Mouse (Mus musculus) heart, embryonic 15.5 days (tissue): ENCODE data around the gene Wdr95. TPM values are rescaled to one million over a fixed set of nuclear protein-coding genes. Genes with fewer than 3 reads are reported as not detected.

Source experiments
- ATAC-seq: fragments of 200-750 bp; cut with Nextera tagmentation; replicated peaks from 2 replicates; pipeline ENCODE4 v1.8.0; 2017; ENCODE audit warnings: low read depth, moderate TSS enrichment; ENCODE audit not compliant: insufficient number of reproducible peaks, insufficient read depth, low FRiP score
- H3K27ac ChIP-seq: fragments of 300-500 bp; sonication (generic); 2 replicates; pipeline ENCODE4 v1.5.1; 2015; ENCODE audit warnings: mild to moderate bottlenecking, inconsistent platforms
- H3K27me3 ChIP-seq: fragments of 300-500 bp; sonication (generic); 2 replicates; pipeline ENCODE4 v1.6.1; 2015; ENCODE audit warnings: inconsistent platforms
- H3K36me3 ChIP-seq: fragments of 300-500 bp; sonication (generic); 2 replicates; pipeline ENCODE4 v1.6.1; 2015; ENCODE audit warnings: mild to moderate bottlenecking, inconsistent platforms
- H3K4me1 ChIP-seq: fragments of 300-500 bp; sonication (generic); replicated peaks from 2 replicates; pipeline ENCODE4 v1.6.1; 2015; ENCODE audit warnings: inconsistent platforms
- H3K4me2 ChIP-seq: fragments of 300-500 bp; sonication (generic); 2 replicates; pipeline ENCODE4 v1.6.1; 2015; ENCODE audit warnings: inconsistent platforms, mild to moderate bottlenecking, moderate library complexity
- H3K4me3 ChIP-seq: fragments of 300-500 bp; sonication (generic); 2 replicates; pipeline ENCODE4 v1.5.1; 2015; ENCODE audit warnings: mild to moderate bottlenecking, inconsistent platforms
- H3K9ac ChIP-seq: fragments of 300-500 bp; sonication (generic); 2 replicates; pipeline ENCODE4 v1.6.1; 2015; ENCODE audit warnings: mild to moderate bottlenecking, inconsistent platforms
- H3K9me3 ChIP-seq: fragments of 300-500 bp; sonication (generic); replicated peaks from 2 replicates; pipeline ENCODE4 v1.6.1; 2016; ENCODE audit warnings: inconsistent platforms
- WGBS: fragments of 180-500 bp; shearing (Covaris S2); methylation state at CpG from one replicate; pipeline ENCODE4 v1.1.7; 2015; ENCODE audit warnings: mixed read lengths; 5-methylcytosine and 5-hydroxymethylcytosine counted together
- polyA plus RNA-seq: library from polyadenylated mRNA; unstranded; fragments of >200 nt; fragmentation: Nextera tagmentation; extraction: Ambion mirVana; gene quantifications from 2 replicates; pipeline ENCODE4 v1.2.1, GENCODE M21; 2015

Wdr95 gene
- polyA plus RNA-seq, 1 experiment from 2014 or later = not detected

DNA sequence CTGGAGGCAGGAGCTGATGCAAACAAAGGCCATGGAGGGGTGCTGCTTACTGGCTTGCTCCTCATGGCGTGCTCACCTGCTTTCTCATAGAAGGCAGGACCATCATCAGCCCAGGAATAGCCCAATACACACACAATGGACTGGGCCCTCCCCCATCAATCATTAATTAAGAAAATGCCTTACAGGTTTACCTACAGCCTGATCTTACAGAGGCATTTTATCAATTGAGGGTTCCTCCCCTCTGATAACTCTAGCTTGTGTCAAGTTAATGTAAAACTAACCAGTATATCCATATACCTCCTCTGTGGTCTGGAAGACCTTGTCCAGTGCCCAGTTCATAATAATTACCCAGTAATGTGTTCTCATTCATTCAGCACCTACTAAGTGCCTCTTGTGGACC is 56.8 kb downstream of the Wdr95 start:
- H3K4me1 ChIP-seq = peaks cover 14% of the 10 kb centered on the region
- 67% methylated on average over 1 of the region's 1 CpGs for WGBS
- no peaks in the 10 kb centered on the region for H3K27me3 ChIP-seq
- H3K4me3 ChIP-seq = no peak overlapping the region
- no peak for ATAC-seq
- no peak overlapping the region for H3K27ac ChIP-seq
- H3K9me3 ChIP-seq = no peaks in the 10 kb centered on the region
- H3K4me2 ChIP-seq = no peak overlapping the region
- no peaks in the 10 kb centered on the region for H3K36me3 ChIP-seq
- no peak overlapping the region for H3K9ac ChIP-seq

- no peak overlapping the region for H3K27ac ChIP-seq
- ATAC-seq = no peak
- 55% methylated on average over 10 of the region's 10 CpGs for WGBS
- H3K27me3 ChIP-seq = no peaks in the 10 kb centered on the region
- no peak overlapping the region for H3K4me3 ChIP-seq
- H3K36me3 ChIP-seq = no peaks in the 10 kb centered on the region
- no peaks in the 10 kb centered on the region for H3K9me3 ChIP-seq
- peaks cover 14% of the 10 kb centered on the region for H3K4me1 ChIP-seq
- H3K4me2 ChIP-seq = no peak overlapping the region
- no peak overlapping the region for H3K9ac ChIP-seq
Measured at GRCm38 (mm10) chr5:149585910-149586309, 57.4 kb downstream of the Wdr95 start.

- no peaks in the 10 kb centered on the region for H3K9me3 ChIP-seq
Measured at GRCm38 (mm10) chr5:149587327-149587895, 58.9 kb downstream of the Wdr95 start.

DNA sequence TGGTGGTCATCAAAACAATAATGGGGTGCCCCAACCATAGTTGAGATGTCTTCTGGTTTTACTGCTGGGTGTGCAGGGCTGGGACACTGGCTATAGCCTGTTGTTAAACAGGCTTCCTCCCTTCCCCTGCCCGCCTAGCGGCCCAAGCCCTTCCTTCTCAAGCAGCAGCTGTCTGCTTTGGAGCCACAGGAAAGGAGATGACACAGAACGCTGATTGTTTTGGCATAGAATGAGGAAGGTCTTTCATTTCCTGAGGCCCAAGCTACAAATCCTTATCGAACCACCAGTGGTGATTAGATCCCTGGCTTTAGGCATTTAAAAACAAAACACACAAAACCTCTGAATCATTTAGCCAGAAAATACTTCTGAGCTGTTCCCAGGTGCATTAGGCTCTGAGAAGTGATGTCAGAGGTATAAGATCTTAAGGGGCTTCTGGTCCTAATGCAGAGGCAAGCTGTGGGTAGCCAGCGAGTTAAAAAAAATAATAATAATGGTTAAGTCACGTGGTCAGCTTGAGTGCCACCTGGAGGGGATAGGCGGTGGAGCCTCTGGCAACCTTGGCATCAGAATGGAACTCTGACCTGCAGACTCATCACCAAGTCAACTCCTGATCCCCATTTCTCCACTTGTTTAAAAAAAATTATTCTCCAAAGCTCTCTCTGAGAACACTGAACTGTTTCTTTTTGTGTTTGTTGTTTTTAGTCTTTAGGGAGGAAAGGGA is 60.5 kb downstream of the Wdr95 start:
- Histone ChIP-seq H3K27me3 (no peaks in the 10 kb centered on the region), H3K4me3 (no peak overlapping the region), H3K27ac (peak overlapping the region; percentile 52), H3K9me3 (no peaks in the 10 kb centered on the region), H3K4me1 (peaks cover 14% of the 10 kb centered on the region), H3K9ac (no peak overlapping the region), H3K4me2 (no peak overlapping the region), H3K36me3 (no peaks in the 10 kb centered on the region)
- WGBS = 35% methylated on average over 7 of the region's 7 CpGs
- ATAC-seq = no peak; the same call in 1 of the 2 replicates

More at GRCm38 (mm10) chr5:149587327-149587895, 58.9 kb downstream of the Wdr95 start:
- no peaks in the 10 kb centered on the region for H3K27me3 ChIP-seq
- WGBS = 71% methylated on average over 11 of the region's 11 CpGs
- H3K4me2 ChIP-seq = no peak overlapping the region
- ATAC-seq = no peak
- no peak overlapping the region for H3K9ac ChIP-seq
- H3K27ac ChIP-seq = no peak overlapping the region
- H3K4me3 ChIP-seq = no peak overlapping the region
- H3K36me3 ChIP-seq = no peaks in the 10 kb centered on the region
- peaks cover 14% of the 10 kb centered on the region for H3K4me1 ChIP-seq

DNA sequence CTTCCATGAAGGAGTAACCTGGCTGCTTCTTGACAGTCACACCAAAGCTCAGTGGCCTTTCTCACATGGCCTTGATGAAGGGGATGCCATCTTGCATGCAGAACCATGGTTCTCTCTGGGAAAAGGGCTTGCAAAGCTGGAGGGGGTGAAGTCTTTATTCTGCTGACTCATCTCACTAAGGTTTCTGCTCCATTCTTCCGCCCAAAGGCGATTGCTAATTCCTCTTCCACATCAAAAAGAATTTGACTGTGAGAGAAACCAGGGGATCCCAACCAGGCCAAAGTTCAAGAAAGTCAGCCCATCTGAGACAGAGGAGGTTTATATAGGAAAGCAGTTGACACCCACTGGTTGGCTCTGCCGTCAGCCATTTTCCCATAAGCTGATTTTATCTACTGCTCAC is 61.5 kb downstream of the Wdr95 start:
- Histone ChIP-seq H3K9me3 (no peaks in the 10 kb centered on the region), H3K36me3 (no peaks in the 10 kb centered on the region), H3K4me2 (no peak overlapping the region), H3K27me3 (no peaks in the 10 kb centered on the region), H3K4me1 (peaks cover 14% of the 10 kb centered on the region), H3K4me3 (no peak overlapping the region), H3K9ac (no peak overlapping the region), H3K27ac (peak overlapping the region; percentile 52; the same call in 1 of the 2 replicates)
- WGBS = 53% methylated on average over 3 of the region's 3 CpGs
- ATAC-seq = no peak

GRCm38 (mm10) chr5:149594215-149594614 is 65.7 kb downstream of the Wdr95 start:
- ATAC-seq = no peak
- Histone ChIP-seq H3K27me3 (no peaks in the 10 kb centered on the region), H3K4me3 (no peak overlapping the region), H3K9me3 (no peaks in the 10 kb centered on the region), H3K9ac (no peak overlapping the region), H3K27ac (no peak overlapping the region), H3K4me2 (no peak overlapping the region), H3K36me3 (no peaks in the 10 kb centered on the region), H3K4me1 (no peaks in the 10 kb centered on the region)
- 78% methylated on average over 3 of the region's 3 CpGs for WGBS

GRCm38 (mm10) chr5:149597351-149597750 is 68.9 kb downstream of the Wdr95 start:
- H3K4me2 ChIP-seq = peak overlapping the region; percentile 27
- no peaks in the 10 kb centered on the region for H3K36me3 ChIP-seq
- ATAC-seq = no peak; the same call in 1 of the 2 replicates
- no peak overlapping the region for H3K4me3 ChIP-seq
- no peaks in the 10 kb centered on the region for H3K9me3 ChIP-seq
- no peak overlapping the region for H3K27ac ChIP-seq
- no peaks in the 10 kb centered on the region for H3K4me1 ChIP-seq
- H3K27me3 ChIP-seq = no peaks in the 10 kb centered on the region
- no peak overlapping the region for H3K9ac ChIP-seq
- WGBS = 42% methylated on average over 18 of the region's 18 CpGs

DNA sequence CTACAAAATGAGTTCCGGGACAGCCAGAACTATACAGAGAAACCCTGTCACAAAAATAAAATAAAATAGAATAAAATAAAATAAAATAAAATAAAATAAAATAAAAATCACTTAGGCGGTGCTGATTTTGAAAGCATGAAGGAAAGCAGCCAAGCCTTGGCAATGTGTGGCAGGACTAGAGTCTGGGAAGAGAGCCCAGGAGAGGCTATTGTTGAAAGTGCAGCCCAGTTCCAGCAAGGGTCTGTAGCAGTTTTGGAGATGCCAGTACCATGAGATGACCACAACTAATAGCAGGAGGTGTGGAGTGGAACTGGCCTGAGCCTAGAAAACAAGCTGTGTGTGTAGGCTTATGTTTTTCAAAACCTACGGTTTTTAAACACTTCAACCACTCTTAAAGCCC is 73.5 kb downstream of the Wdr95 start:
- no peak overlapping the region for H3K4me3 ChIP-seq
- H3K27ac ChIP-seq = no peak overlapping the region
- no peak overlapping the region for H3K9ac ChIP-seq
- 88% methylated on average over 3 of the region's 3 CpGs for WGBS
- no peak overlapping the region for H3K4me2 ChIP-seq
- no peaks in the 10 kb centered on the region for H3K4me1 ChIP-seq
- ATAC-seq = no peak
- no peaks in the 10 kb centered on the region for H3K36me3 ChIP-seq
- H3K9me3 ChIP-seq = no peaks in the 10 kb centered on the region
- H3K27me3 ChIP-seq = no peaks in the 10 kb centered on the region

DNA sequence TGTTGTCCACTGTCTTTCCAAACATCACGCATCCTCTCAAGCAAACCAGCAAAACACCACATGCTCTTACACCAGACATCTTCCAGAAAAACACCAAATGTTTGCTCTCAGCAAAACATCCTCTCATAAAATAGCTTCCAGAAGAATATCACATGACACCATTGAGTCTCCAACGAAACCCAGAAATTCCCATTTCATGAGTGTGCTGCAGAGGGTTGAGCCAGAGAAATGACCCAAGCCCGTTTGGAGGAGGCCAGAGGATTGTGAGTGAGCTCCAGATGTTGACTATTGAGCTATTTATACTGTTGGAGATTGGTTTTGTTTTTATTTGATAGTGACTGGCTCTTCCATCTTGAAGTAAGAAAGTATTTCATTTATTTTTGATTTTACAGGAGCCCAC is 74.8 kb downstream of the Wdr95 start:
- Histone ChIP-seq H3K9me3 (no peaks in the 10 kb centered on the region), H3K4me2 (no peak overlapping the region), H3K4me1 (no peaks in the 10 kb centered on the region), H3K27me3 (no peaks in the 10 kb centered on the region), H3K27ac (no peak overlapping the region), H3K4me3 (no peak overlapping the region), H3K9ac (no peak overlapping the region), H3K36me3 (no peaks in the 10 kb centered on the region)
- 68% methylated on average over 3 of the region's 3 CpGs for WGBS
- no peak for ATAC-seq

GRCm38 (mm10) chr5:149607083-149607720 is 78.7 kb downstream of the Wdr95 start:
- Histone ChIP-seq H3K9ac (no peak overlapping the region), H3K36me3 (no peaks in the 10 kb centered on the region), H3K27me3 (no peaks in the 10 kb centered on the region), H3K4me3 (no peak overlapping the region), H3K4me2 (no peak overlapping the region), H3K9me3 (no peaks in the 10 kb centered on the region), H3K4me1 (no peaks in the 10 kb centered on the region), H3K27ac (no peak overlapping the region)
- no peak for ATAC-seq
- 72% methylated on average over 8 of the region's 8 CpGs for WGBS

DNA sequence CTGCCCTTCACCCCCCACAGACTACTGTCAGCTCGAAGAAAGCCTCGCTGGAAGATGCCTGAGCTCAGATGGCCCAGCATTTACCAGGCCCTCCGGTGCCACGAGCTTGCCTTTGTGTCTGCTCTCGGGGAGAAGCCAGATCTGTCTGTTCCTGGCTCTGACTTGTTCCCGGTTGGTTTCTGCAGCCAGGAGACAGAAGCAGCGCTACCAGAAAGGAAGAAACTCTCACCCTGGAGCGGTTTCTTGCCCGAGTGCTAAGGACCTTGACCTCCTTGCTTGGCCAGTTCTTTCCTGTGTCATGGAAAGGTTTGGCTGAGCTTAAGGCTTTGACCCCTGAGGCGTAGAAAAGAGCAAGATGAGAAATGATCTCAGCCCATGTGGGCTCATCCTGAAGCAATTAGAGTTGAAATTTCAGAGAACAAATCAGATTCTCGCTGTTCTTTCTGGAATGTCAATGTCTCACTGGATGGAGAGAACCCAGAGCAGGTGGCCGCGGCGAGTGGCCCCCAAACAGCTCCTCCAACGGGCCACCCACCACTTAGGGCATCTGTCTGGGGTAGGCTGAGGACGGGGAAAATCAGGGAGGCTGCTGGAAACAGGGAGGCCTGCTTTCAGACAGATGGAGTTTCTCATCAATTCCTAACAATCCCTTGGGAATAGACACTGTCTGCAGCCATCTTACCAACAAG is 83.1 kb downstream of the Wdr95 start:
- Histone ChIP-seq H3K4me1 (no peaks in the 10 kb centered on the region), H3K27ac (no peak overlapping the region), H3K9me3 (no peaks in the 10 kb centered on the region), H3K4me3 (no peak overlapping the region), H3K27me3 (no peaks in the 10 kb centered on the region), H3K36me3 (peaks cover 11% of the 10 kb centered on the region), H3K9ac (no peak overlapping the region), H3K4me2 (no peak overlapping the region)
- 65% methylated on average over 16 of the region's 16 CpGs for WGBS
- no peak for ATAC-seq
